Mouse (Mus musculus): ENCODE measurements around the gene Kmo.

- no peak for TF ChIP-seq CHD2 (IDR thresholded peaks at IDR 0.05; ENCODE audit: low read depth, low read length)
- TF ChIP-seq MAFK (IDR thresholded peaks at IDR 0.05; ENCODE audit: insufficient read depth, low read depth, low read length): no peak
- no peak for TF ChIP-seq HCFC1 (IDR thresholded peaks at IDR 0.05; ENCODE audit: borderline replicate concordance, insufficient read depth, low read length)
Observed at GRCm38 (mm10) chr1:175668666-175669405, 48.7 kb downstream of the Kmo start.
